Mouse (Mus musculus) frontal cortex, adult (tissue): ENCODE measurements around the gene Mtmr14.

Source experiments
- ATAC-seq: cut with Nextera tagmentation; 2 replicates; pipeline ENCODE4 v1.9.2; 2017; ENCODE audit warnings: mild to moderate bottlenecking, moderate library complexity, mixed read lengths; ENCODE audit not compliant: low TSS enrichment

The Mtmr14 gene

DNA sequence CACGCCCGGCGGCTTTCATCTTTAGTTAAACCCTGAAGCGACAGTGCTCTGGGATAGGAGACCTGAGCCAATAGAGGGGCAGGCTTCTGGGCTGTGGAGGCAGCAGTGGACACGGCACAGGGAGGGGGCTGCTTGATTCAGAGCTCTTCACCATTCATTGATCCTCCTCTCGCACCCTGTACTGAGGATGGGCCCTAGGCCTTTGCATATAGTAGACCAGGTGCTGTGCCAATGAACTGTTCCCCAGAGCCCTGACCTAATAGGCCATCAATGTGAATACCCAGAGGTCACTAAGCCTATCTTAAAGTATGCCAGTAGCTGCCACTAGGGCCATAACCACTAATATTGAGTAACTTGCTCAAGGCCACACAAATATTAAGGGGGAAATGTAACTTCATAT is 44.0 kb downstream of the Mtmr14 start:
- ATAC-seq, result no peak

DNA sequence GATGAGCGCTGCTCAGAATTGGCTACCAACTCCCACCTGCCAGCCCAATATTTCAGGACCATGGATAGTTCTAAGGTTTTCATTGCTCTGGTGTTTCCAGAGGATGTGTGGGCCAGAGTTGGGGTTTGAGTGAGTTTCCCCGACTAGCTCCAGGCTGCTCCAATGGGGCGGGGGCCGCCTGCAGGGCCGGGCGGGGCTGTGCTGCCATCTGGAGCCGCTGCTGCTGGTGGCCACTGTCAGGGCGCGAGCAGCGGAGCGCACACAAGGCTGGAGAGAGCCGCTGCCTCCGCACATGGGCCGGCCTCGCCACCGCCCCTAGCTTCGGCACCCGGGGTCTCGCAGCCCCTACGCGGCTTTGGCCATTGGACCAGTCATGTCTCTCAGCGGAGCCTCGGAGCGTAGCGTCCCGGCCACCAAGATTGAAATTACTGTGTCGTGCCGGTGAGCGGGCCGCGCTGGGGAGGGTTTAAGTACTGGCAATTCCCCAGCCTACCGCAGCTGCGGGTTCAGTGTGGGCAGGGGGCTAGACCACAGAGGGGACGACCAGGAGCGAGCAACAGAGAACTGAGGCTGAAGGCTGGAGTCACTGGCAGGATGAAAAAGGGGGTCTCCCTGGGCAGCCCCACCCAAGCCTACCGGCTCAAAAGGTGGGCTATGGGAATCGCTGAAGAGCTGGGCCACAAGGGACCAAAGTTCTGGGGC is 44.6 kb downstream of the Mtmr14 start, which contains the start of gene Cpne9:
Cpne9 (plus strand) TSS at position 207 of the 702 bp plus-strand sequence.
- ATAC-seq, result peak; percentile 60

DNA sequence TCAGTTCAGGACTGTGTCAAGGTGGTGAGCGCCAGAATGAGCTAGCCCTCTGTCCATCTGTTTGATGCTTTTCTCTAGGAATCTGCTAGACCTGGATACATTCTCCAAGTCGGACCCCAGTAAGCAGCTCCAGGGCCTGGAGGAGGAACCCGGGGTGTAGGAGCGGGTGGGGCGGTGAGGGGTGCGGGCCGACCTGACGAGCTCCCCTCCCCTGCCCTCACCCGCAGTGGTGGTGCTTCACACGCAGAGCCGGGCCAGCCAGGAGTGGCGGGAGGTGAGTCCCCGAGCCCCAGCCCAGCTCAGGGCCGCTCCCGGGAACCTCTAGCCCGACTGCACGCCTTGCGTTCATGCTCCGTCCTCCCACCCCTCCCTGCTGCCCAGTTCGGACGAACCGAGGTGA is 45.3 kb downstream of the Mtmr14 start:
- ATAC-seq, result peak; percentile 8; the same call in 1 of the 2 replicates

DNA sequence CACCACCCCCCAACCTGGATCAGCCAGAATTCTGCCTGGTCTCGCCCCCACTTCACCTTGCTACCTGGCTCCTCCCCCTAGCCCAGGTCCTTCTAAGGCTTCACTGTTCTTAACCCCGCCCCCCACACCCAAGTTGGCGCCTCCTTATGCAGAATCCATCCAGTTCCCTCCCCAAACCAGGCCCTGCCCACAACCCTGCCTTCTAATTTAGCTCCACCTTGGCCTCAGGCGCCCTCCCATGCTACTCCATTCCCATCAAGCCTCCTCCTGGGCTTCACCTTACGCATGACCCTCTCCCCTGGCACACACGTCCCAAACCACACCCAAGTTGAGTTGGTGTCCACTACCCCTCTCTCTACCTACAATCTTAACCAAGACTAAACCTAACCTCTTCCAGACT is 45.9 kb downstream of the Mtmr14 start:
- no peak for ATAC-seq

DNA sequence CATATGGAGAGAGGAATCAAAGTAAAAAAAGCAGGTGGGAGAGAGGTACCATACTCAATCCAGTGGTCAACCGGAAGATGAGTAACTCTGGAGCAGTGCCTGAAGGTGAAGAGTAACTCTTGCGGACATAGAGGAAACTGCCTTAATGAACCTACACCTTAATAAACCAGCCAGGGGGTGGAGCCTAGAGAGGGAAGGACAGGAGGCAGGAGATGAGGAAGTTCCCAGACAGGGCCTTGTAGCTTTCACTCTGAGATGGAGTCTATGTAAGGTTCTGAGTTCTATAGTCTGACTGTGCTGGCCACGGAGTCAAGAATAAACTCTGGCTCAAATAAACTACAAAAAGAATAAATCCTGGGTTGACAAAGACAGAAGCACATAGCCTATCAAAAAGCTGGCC is 47.3 kb downstream of the Mtmr14 start:
- ATAC-seq, result no peak

DNA sequence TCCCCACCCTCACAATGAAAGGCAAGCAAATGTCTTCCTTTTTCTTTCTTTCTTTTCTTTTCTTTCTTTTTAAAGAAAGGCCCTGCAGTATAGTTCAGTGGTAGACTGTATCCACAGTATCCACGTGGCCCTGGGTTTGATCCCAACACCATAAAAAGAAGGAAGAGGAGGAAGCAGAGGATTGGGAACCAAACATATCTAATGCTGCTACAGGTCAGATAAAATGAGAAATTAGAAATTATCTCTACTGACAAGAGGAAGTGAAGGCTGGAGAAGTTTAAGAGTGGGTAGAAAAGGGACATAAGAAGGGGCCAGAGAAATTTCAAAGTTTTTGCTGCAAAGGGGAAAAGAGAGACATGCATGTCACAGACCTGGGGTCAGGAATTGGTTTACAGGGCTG is 48.7 kb downstream of the Mtmr14 start:
- ATAC-seq, result no peak

DNA sequence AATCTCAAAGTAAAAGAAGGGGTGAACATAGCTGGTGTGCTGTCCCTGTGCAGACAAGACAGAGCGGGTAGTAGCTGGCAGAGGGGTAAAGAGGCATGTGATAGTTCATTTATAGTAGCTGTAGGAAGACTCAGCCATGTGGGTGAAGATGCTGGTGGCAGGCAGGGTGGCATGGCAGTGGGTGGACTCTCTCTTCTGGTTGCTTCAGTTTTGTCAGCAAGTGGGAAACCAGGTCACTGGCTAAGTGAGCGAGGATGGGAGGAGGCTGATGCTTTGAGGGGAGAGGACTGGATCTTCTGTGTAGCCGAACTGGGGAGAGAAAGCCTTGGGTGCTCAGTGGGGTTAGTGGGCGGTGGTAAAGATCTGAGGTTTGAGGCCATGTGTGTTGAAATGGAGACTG is 49.6 kb downstream of the Mtmr14 start:
- ATAC-seq, result peak; percentile 82

DNA sequence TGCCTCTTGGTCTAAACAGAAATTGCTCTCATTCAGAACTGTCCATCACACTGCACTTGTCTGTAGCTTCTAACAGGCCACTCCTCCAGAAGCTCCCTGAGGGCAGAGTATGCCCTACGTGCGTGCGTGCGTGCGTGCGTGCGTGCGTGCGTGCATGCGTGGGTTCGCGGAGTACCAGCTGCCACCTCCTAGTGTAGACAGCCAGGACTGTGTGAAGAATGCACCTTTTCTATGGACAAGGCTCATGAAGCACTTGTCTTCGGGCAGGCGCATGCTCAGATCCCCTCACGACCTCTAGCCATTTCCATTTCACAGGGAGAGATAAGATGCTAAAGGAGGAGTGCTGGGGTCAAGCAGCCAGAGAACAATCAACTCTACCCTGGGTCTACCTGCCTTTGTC is 51.7 kb downstream of the Mtmr14 start:
- ATAC-seq, result no peak

DNA sequence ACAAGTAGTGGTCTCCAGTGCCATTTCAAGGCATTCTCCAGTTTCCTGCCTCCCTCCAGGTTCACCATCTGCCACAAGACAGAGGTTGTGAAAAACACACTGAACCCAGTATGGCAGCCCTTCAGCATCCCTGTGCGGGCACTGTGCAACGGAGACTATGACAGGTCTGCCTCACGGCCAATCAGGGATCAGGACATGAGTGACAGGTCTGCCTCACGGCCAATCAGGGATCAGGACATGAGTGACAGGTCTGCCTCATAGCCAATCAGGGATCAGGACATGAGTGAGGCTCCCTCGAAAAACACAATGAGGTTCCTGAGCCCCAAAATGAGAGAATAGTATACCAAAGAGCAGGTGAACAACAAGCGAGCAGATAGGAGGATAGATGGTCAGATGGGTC is 52.7 kb downstream of the Mtmr14 start:
- ATAC-seq, result no peak

DNA sequence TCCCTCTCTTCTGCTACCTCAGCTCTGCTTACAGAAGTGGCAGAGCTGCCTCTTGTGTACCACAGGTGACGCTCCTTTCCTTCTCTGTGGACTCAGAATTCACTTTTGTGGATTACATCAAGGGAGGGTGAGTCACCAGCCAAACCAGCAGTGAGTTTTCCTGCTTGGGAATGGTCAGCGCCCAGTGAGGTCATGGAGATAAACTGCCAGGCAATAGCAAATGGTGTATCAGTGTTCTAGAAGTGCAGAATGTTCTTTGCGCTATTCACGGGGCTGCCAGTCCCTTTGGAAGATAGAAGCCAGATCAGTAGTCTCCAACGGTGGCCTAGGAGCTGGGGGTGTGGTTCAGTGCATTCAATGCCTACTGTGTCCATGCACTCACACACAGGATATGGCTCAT is 55.3 kb downstream of the Mtmr14 start:
- ATAC-seq, result no peak

DNA sequence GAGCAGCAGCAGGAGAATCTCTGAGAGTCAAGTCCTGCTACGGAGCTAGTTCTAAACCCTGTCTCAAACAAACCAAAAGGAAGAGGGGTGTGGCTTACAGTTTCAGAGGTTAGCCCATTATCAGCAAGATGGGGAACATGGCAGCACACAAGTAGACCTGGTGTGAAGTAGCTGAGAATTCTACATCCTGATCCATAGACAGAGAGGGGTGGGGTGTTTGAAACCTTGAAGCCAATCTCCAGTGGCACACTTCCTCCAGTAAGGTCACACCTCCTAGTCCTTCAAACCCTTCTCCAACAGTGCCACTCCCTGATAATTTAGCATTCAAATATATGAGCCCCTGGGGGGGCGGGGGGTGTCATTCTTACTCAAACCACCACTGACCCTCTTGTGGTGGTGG is 58.4 kb downstream of the Mtmr14 start:
- no peak for ATAC-seq

DNA sequence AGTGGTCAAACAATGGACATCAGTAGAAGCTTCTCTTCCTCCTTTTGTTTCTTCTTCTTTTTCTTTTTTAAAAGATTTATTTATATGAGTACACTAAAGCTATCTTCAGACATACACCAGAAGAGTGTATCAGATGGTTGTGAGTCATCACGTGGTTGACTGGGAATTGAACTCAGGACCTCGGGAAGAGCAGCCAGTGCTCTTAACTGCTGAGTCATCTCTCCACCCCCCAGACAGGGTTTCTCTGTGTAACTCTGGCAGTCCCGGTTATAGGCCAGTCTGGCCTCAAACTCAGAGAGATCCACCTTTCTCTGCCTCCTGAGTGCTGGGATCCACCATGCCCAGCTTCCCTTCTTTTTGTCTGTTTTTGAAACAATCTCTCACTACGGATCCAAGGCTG is 59.0 kb downstream of the Mtmr14 start:
- ATAC-seq, result no peak

DNA sequence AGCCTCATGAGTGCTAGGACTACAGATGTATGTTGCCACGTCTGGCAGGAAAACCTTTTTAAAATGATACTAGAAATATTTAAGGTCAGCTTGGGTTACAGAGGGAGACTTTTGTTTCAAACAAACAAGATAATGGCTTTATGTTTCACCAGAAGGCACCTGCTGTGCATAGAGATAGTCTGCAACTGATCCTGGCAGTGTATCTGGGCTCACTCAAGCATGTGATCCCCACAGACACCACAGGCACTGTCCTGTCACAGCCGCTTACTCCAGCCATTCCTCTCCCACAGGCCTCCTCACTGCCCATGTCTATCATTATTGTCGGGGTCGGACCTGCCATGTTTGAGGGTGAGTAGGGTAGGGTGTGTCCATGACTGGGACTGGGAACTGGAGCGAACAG is 63.7 kb downstream of the Mtmr14 start:
- ATAC-seq, result no peak

DNA sequence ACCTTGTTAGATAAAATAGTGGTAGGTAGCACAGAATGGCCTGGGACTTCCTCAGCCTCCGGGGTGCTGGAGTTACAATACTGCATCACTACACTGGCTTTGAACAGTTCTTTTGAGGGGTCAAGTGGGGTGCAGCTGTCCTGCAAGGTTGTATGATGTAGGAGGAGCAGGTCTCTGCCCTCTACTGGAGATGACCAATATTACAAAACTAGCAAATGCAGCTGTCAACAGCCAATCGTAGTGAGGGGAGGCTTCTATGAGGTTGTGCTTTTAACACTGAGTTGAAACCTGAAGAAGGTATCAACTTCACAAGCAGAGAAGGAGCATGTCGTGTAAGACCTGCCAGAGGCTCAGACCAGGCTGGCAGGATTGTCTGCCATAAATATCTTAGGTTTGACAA is 64.6 kb downstream of the Mtmr14 start:
- ATAC-seq, result no peak

DNA sequence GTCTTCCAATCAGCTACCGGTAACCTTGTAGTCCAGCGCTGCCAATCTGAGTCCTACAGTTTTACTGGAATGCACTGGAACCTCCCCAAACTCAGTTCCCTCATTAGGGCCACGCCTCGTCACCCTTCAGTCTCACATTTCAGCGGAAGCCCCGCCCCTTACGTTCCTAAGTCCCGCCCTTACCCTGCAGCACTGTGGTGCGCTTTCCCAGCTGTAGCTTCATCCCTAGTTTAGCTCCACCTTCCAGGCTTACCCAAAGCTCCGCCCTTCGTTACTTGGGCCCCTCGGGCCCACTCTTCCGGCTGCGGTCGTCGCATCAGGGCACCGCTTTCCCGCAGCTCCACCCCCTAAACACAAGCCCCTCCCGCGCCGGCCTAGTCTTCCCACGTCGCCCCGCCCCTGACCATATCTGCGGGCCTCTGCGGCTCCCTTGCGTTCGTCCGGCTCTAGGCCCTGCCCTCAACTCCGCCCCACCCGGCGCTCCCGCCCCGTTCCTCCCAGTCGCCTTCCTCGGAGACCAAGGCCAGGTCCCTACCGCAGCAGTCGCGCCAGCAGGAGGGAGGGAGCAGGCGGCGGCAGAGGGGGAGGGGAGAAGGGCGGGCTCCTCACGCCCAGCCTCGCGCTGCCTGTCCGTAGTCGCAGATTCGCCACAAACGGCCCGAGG is 68.8 kb downstream of the Mtmr14 start:
- peak; percentile 87 for ATAC-seq

DNA sequence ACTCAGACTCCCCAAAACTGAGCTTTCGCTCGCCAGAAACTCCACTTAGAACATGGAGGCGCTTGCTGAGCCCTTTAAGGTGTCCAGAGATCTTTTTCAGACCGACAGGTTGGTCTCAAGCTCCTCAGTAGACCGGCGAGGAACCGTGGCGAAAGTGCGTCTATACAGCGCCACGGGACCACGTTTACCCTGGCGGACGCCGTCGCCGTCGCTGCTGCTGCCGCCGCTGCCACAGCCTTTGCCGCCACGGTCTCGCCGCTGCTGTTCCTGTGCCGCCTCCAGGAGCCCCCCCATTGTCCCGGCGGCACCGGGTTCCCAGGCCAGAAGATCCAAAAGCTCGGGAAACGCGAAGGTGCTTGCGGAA is 69.3 kb downstream of the Mtmr14 start, which contains the start of gene Brpf1:
Brpf1 (plus strand) TSS at position 152 of the 364 bp plus-strand sequence.
- ATAC-seq, result peak; percentile 24; the same call in 1 of the 2 replicates

DNA sequence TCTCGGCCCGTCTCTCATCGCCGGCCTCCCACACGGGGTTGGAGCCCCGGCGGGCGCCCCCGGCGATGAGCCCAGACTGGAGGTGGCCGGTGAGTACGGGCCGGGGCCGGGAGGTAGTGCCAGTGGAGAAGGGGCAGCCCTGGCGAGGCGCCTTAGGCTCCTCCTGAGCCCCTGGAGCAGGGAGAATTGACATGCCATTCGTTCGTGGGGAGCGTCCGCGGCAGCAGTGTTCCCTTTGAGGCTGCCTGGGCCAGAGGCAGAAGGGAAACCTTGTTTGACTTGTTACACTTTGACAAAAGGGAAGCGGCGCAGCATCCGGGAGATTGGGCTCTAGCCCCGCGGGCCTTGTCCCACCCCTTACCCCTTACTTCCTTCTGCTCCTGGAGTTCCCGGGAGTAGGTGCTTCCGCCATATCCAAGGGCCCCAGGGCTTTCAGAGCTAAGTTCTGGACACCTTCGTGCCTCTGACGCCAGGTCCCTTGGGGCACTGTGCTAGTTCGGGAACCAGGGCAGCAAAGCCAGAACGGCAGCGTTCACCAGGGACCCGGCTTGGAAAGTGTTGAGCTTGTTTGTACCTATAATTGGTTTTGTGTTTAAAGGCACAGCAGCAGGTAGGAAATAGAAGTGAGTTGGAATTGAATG is 70.0 kb downstream of the Mtmr14 start:
- ATAC-seq, result no peak

DNA sequence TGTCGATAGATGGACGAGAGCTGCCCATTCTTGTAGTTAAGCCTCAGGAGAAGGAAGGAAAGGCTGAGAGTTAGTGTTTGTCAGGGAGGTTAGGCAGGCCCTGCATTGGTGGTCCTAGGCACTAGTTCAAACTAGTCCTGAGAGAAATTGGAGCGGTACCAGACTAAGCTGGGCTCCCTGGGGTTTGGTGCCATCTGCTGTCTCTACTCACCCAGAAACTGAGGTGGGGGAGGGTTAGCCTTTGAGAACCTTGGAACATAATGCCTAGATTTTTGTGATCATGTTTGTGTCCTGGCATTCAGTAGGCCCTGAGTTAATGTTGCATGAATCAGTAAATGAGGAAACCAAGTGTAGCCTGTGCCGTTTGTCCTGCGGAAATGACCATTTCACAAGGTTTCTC is 70.5 kb downstream of the Mtmr14 start:
- ATAC-seq, result no peak

DNA sequence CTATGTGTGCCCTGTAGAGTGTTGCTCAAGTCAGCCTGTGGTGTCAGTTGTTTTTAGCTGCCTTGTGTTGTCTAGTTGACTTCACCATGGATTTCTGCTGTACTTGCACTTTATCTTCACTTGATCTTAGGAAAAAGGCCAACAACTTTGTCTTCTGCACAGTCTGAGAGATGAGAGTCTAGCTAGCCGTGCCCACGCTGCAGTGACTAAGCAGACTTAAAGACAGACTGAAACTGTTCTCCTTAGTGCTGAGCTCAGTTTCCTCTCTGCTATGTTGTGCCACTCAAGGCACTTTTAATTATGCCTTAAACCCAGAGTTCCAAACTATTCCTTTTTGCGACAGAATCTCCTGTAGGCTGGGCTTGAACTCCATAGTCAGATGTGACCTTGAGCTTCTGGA is 78.3 kb downstream of the Mtmr14 start:
- peak; percentile 78 for ATAC-seq

DNA sequence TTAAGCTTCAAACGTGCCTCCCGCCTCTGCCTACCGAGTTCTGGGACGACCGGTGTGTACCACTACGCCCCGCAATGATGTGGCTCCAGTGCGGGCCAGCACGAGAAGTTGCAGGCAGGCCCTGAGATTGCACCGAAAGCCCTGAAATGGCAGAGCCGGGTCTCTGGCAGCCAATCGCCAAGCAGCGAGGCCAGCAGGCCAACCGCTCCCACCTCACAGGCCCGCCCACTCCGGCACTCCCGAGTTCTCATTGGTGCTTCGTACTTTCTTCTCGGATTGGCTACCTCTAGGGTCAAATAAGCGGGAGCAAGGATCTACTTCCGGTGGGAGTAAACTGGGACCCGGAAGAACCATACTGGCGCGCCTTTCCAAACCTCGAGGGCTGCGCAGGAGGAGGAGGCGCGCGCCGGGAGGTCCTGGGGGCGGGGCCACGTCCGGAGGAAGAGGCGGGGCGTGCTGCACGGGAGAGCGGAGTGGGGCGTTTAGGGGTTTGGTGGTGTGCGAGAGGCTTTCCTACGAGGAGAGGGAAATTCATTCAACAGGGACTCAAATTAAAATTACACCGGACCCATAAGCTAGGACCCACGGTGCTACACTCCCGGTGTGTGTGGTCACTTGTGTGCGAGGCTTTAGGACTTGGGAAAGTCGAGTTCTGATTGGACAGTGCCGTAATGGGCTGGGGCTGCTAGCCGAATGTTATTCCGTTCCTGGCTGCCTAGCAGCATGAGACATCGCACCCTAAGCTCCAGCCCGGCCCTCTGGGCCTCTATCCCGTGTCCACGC is 89.1 kb downstream of the Mtmr14 start, which contains the start of gene Ogg1:
Ogg1 (plus strand) TSS at position 440 of the 783 bp plus-strand sequence.
- peak; percentile 97 for ATAC-seq

DNA sequence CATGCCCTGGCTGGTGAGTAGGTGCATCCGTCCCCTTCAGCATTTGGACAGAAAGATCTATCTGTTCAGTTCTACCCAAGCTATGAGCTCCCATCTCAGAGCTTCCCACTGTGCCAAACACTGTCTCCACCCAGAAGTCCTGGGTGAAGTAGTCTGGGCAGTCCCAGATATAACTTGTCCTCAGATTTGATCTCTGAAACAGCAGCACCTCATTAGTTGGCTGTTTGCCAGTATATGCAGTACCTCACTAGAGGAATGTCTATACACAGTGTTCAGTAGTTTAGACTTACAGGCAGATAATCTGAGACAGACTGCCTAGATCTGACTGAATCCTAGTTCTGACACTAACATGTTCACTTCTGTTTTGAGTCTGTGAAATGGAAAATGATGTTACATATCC is 91.8 kb downstream of the Mtmr14 start:
- ATAC-seq, result no peak

DNA sequence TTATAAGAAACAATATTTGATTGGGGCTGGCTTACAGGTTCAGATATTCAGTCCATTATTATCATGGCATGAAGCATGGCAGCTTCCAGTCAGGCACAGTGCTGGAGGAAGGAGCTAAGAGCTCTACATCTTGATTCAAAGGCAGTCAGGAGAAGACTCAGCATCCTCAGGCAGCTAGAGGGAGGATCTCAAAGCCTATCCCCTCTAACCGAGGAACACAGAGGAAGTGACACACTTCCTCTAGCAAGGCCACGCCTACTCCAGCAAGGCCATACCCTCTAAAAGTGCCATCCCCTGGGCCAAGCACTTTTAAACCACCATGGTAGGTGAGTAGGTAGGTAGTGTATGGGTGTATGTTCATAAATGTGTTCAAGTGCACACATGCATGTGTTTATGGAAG is 92.9 kb downstream of the Mtmr14 start:
- no peak for ATAC-seq
